Mouse (Mus musculus) small intestine, adult 2 months (tissue): ENCODE results near the gene H2-T22.
"Not testable (repeated sequence)": the region's sequence is repeated elsewhere in the genome, so short reads cannot be mapped to it uniquely, and the experiment has no call there.

Experiments used
- CTCF ChIP-seq: fragments of 200-500 bp; IDR thresholded peaks from 2 replicates; pipeline ENCODE4 v1.5.1; 2012; ENCODE audit warnings: low read depth, mild to moderate bottlenecking, control low read depth, inconsistent platforms, low read length, moderate library complexity, mixed read lengths; ENCODE audit not compliant: insufficient replicate concordance, insufficient read length; ENCODE audit errors: extremely low read depth
- POLR2A ChIP-seq: fragments of 200-500 bp; IDR thresholded peaks from 2 replicates; pipeline ENCODE4 v1.6.1; 2012; ENCODE audit warnings: low read depth, mild to moderate bottlenecking, control low read depth, inconsistent platforms, low read length, moderate library complexity

DNA sequence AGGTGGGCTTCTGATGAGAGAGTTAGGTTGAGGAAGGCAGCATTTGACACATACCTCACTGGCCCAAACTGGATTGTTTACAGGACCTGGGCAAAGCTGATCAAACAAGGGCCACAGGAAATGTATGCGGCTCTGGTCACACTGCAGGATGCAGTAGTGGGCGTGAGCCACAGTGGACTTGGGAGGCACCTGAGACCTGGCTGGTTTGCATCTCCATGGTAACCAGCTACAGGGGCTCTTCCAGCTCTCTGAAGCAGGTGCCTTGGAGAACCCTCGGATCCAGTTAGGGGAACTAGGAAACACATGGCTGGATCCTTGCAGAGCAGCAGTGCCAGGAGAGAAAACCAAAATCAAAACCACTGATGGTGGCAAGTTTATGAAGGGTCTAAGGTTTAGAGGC is 8.0 kb downstream of the H2-T22 start:
- not testable (repeated sequence) for TF ChIP-seq CTCF, POLR2A
